Mouse (Mus musculus) liver, postnatal 0 days (tissue): Measurements from ENCODE around the gene Irgm2.

ENCODE experiments used
- CTCF ChIP-seq: sonication (generic); IDR thresholded peaks from 2 replicates; pipeline ENCODE4 v1.5.1; 2016; ENCODE audit warnings: antibody characterized with exemption, low read depth
- EP300 ChIP-seq: IDR thresholded peaks from 2 replicates; pipeline ENCODE4 v1.6.1; 2016; ENCODE audit warnings: antibody characterized with exemption, low read depth, mild to moderate bottlenecking

DNA sequence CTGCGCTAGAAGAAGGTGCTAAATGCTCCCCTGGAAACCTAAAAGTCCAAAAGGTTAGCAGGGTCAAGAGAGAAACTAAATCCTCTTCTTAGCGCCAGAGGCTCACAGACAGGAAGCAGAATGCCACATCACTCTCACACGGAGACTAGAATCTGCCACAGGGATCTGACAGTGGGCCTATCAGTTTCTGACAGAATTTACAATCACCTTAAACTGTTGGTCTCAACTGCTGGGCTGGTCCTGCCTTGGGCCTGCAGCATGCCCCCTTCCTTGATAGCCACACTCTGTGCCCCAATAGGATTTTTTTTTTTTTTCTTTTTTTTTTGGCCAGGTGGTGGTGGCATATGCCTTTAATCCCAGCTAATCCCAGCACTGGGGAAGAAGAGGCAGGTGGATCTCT lies 42.5 kb upstream of the Irgm2 start:
- TF ChIP-seq CTCF, result no peak
- no peak for TF ChIP-seq EP300
